Mouse (Mus musculus): ENCODE measurements around the gene Il11ra2. TPM values are rescaled to one million over a fixed set of nuclear protein-coding genes. Genes with fewer than 3 reads are reported as not detected.
"Not testable (repeated sequence)": the region's sequence is repeated elsewhere in the genome, so short reads cannot be mapped to it uniquely, and the experiment has no call there.

Gene Il11ra2
- under 1 TPM in 1 of 2 experiments, not detected in 1; 0.44 TPM for total RNA-seq (2021)
- long read RNA-seq, experiment 1, result 0 reads
- long read RNA-seq, experiment 2, result 0 reads

- intact Hi-C loops (cut with DNase I; ENCODE audit: low total_unique reads); DNase-seq: not testable (repeated sequence)
Measured at GRCm38 (mm10) chr4:42661793-42662192, at the start of gene Il11ra2. TSS of gene Il11ra2 (minus strand) at chr4:42661893.

GRCm38 (mm10) chr4:42682183-42682524 is 20.5 kb upstream of the Il11ra2 start:
- intact Hi-C loops (cut with DNase I; ENCODE audit: low total_unique reads); DNase-seq: not testable (repeated sequence)

DNA sequence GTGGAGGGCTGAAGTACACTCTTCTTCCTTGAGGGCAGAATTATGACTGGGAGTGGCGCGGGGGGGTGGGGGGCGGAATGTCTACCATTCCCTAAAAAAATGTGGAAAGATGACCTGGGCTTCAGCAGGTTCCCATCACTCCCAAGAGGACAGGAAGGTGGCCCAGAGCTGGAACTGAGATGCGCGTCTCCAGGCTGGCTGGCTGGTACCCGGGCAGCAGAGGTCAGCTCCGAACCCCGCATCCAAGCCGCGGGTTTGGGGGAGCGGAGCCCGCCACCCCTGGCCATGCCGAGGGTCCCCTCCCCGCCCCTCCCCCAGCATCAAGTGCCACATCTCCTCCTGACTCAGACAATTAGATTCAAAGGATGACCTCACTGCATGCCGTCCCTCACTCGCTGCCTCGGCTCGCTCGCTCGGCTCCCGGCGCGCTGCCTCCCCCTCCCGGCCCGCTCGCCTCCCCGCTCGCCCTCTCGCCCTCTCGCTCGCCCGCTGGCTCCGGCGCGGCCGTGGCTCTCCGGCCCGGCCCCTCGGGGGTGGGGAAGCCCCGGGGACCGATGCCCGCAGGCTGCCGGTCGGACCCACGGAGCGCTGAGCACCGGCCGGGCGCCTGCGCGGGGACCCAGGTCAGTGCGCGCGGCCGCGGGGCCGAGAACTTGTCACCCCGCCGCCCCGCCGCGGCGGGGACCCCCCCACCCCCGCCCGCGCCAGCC is 19.9 kb upstream of the Il11ra2 start:
- DNase-seq; intact Hi-C loops (cut with DNase I; ENCODE audit: low total_unique reads): not testable (repeated sequence)

DNA sequence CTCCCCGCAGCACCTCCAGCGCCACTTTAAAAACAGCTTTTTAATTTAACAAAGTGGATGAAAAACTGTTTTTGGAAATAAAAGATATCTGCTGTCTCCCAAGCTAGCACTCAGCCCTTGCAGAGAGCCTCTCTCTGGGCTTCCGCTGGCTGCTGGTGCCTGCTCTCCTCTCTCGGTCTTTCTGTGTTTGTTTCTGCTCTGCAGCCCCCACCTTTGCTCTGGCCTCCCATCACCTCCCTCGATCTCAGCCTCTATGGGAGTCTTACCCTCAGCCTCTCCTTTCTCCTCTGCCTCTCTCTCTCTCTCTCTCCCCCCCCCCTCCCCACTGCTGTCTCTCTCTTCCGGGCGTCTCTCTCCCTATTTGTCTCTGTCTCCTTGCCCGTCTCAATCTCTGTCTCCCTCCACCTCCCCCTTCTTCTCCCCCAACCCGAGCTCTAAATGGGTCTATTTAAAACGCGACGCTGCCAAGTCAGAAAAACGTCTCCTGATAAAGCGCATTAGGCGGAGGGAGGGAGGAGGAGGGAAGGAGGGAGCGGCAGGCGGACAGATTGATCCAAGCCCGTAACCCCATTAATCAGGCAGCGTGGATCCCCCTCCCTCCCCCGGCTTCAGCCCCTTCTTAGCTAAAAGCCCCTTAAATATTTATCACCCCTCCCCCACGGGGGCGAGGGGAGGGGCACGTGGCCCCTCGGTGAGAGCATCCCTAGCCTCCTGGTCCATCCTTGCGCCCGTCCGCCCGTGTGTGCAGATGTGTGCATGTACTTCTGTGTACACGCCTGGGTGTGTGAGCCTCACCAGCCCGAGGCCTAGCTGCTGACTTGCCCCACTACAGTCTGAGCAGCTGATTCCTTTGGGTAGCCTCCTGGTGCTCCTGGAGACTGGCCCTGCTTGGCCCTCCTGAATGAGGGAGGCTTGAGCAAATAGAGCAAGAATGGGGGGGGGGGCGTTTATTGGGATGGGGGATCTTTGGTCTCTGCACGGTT is 19.0 kb upstream of the Il11ra2 start:
- DNase-seq; intact Hi-C loops (cut with DNase I; ENCODE audit: low total_unique reads): not testable (repeated sequence)

- intact Hi-C loops (cut with DNase I; ENCODE audit: low total_unique reads); DNase-seq: not testable (repeated sequence)
Measured at GRCm38 (mm10) chr4:42679365-42679764, 17.7 kb upstream of the Il11ra2 start.

- DNase-seq; intact Hi-C loops (cut with DNase I; ENCODE audit: low total_unique reads): not testable (repeated sequence)
Measured at GRCm38 (mm10) chr4:42675415-42675814, 13.7 kb upstream of the Il11ra2 start.

- intact Hi-C loops (cut with DNase I; ENCODE audit: low total_unique reads); DNase-seq: not testable (repeated sequence)
Measured at GRCm38 (mm10) chr4:42654951-42655350, 6.7 kb downstream of the Il11ra2 start, which contains the start of gene Ccl27b. TSS of gene Ccl27b (plus strand) at chr4:42655251.

DNA sequence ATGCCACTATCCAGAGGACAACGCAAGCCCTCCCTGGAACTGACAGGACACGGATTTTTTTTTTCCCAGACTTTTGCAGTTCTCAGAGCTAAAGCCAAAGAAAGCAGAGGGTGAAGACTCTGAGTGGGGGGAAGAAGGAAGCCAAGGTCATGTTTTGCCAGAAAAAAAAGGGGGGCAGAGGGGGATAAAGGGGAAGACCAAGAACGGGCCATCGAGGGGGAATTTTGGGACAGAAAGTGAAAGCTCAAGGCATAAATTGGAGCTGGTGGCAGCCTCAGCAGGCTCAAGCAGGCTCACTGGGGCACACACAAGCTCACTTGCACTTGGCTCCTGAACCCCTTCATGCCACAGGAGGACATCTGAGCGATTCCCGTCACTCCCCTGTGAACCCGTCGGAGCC is 32.3 kb downstream of the Il11ra2 start, which contains the start of gene Gm2564:
Gene Gm2564, plus strand, starts transcription at position 301 of the 400 bp plus-strand sequence.
- intact Hi-C loops (cut with DNase I; ENCODE audit: low total_unique reads); DNase-seq: not testable (repeated sequence)

- intact Hi-C loops (cut with DNase I; ENCODE audit: low total_unique reads); DNase-seq: not testable (repeated sequence)
Measured at GRCm38 (mm10) chr4:42611895-42612294, 49.8 kb downstream of the Il11ra2 start, which contains the start of gene Gm10591. TSS of gene Gm10591 (plus strand) at chr4:42612195.

Other genes starting within 250 kb of the Il11ra2 start
- gene Gm21586, start 222.5 kb downstream of the Il11ra2 start, total RNA-seq (2021), result not detected
- not detected for gene Gm2163, start 195.1 kb downstream of the Il11ra2 start, total RNA-seq (2021)
- under 1 TPM in 1 of 2 experiments, not detected in 1; 0.12 TPM for gene Fam205a2, start 133.7 kb downstream of the Il11ra2 start, total RNA-seq (2021)
- gene Gm10591, start 49.7 kb downstream of the Il11ra2 start, total RNA-seq (2021), result not detected
- gene Gm2564, start 32.2 kb downstream of the Il11ra2 start, total RNA-seq (2021), result 1 to 10 TPM; 1.1 to 3.3 TPM
- gene Ccl27b, start 6.6 kb downstream of the Il11ra2 start, total RNA-seq (2021), result not detected
- not detected for gene 4930578G10Rik, start 73.7 kb upstream of the Il11ra2 start, total RNA-seq (2021)
- gene Ccl19, start 94.7 kb upstream of the Il11ra2 start, total RNA-seq (2021), result under 1 TPM in 1 of 2 experiments, not detected in 1; 0.66 TPM
- 1 to 10 TPM; 5.3 to 7.3 TPM for gene Ccl21a, start 112.1 kb upstream of the Il11ra2 start, total RNA-seq (2021)
- not detected for gene Fam205a1, start 192.0 kb upstream of the Il11ra2 start, total RNA-seq (2021)
- not detected for gene Gm12394, start 194.9 kb upstream of the Il11ra2 start, total RNA-seq (2021)
- under 1 TPM; 0.49 to 0.86 TPM for gene Fam205c, start 212.3 kb upstream of the Il11ra2 start, total RNA-seq (2021)